Mouse (Mus musculus) kidney, adult 9 months (tissue): ENCODE measurements around the gene Slc13a3.

Experiments used
- DNase-seq: peaks from one replicate; pipeline ENCODE4 v3.0.0; 2022

Gene Slc13a3

GRCm38 (mm10) chr2:165475850-165476249, 2.8 kb upstream of the Slc13a3 start:
- no peak for DNase-seq

- peak; percentile 65 for DNase-seq
Observed at GRCm38 (mm10) chr2:165475412-165475811, 2.4 kb upstream of the Slc13a3 start.

GRCm38 (mm10) chr2:165471943-165472342, 1.1 kb downstream of the Slc13a3 start:
- DNase-seq: no peak

DNA sequence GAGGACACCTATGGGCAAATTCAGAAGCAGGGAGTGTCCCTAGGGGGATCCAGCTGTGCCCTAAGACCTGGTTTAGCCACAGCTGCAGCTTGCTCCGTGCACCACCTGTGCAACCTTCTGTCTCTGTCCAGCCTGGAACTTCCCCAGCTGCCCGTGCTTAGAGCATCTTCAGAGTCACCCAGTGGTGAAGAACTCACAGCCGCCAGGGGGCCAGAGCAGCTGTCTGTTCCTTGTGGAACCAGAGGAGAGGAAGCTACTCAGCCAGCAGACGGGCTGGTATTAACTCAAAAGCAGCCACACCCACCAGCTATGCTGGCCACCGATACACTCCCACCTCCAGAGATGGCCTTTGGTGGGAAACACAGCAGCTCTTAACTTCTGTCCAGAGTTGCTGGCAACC, 2.9 kb downstream of the Slc13a3 start:
- DNase-seq: peak; percentile 70

- DNase-seq: peak; percentile 95
Observed at GRCm38 (mm10) chr2:165467824-165468452, 5.1 kb downstream of the Slc13a3 start.

- DNase-seq: peak; percentile 97
Observed at GRCm38 (mm10) chr2:165459663-165460062, 13.4 kb downstream of the Slc13a3 start.

DNA sequence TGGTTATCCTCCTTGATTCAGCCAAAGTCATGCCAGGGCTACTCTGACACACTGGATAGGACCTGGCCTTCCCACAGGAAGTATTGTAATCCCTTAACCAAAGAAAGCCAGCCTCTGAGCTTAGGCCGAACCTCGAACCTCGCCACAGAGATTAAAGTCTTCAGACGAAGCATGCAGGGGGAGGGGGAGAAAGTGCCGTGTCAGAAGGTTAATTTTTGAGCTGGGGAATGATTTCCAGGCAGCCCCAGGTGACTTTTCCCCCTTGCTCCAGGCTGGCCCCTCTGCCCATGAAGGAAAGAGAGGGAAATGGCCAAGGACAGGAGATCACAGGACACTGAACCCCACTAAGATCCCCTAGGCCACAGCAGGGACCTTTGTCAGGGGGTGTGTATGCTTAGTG, 14.8 kb downstream of the Slc13a3 start:
- DNase-seq: peak; percentile 92

DNA sequence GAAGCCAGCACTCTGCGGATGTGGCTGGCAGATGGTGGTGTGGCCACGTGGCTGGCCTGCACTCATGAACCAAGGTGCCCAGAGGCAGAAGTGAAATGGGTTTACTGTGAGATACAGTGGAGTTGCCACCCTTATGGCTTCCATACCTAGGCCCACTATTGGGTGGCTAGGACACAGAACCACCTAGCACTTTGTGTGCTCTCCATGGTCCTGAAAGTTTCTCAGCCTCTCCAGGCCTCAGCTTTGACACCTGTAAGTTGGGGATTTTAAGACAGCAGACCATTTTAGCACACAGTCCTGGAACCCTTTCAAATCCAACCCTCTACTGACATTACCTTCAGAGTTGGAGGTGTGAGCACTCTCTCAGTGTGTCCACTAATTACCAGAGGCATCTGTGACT, 16.3 kb downstream of the Slc13a3 start:
- DNase-seq: no peak

- DNase-seq: peak; percentile 75
Observed at GRCm38 (mm10) chr2:165452730-165453693, 20.0 kb downstream of the Slc13a3 start.

- no peak for DNase-seq
Observed at GRCm38 (mm10) chr2:165448475-165448874, 24.6 kb downstream of the Slc13a3 start.

DNA sequence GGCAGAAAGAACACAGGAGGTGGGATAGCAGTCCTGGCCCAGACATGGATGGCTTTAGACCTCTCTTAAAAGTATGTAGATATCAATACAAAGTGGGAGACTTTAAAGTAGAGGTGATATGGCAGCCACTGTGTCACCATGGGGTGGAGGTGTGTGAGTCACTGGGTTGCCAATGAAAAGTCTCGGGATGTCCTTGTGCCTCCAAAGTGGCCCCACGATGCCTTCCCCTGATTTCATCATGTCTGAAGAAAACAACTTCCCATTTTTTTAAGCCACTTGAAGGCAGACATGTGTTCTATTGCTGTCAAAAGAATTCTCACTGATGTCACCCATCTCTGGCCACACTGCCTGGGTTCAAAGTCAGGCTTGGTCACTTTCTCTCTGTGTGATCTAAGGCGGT, 28.2 kb downstream of the Slc13a3 start:
- DNase-seq: no peak

GRCm38 (mm10) chr2:165442981-165443380, 30.0 kb downstream of the Slc13a3 start:
- DNase-seq: no peak

GRCm38 (mm10) chr2:165441613-165442012, 31.4 kb downstream of the Slc13a3 start:
- DNase-seq: peak; percentile 54

GRCm38 (mm10) chr2:165439613-165440012, 33.4 kb downstream of the Slc13a3 start:
- DNase-seq: peak; percentile 81

DNA sequence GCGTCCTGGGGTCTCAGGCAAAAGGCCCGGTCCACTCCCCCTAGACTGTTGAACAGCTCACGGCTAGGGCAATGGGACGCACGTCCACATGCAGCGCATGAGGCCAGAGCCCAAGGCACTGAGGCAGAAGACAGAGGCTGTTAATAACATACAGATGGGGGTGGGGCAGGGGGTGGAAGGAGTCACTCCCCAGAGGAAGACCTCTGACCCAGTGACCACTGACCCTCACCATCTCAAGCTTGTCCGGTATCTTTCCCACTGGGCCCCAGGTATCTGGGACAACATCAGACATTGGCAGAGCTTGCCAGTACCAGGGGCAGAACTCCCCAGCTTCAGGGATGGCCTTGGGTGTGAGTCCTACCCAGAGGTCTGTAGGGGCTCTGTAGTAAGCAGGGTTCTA, 34.1 kb downstream of the Slc13a3 start:
- DNase-seq: peak; percentile 72

DNA sequence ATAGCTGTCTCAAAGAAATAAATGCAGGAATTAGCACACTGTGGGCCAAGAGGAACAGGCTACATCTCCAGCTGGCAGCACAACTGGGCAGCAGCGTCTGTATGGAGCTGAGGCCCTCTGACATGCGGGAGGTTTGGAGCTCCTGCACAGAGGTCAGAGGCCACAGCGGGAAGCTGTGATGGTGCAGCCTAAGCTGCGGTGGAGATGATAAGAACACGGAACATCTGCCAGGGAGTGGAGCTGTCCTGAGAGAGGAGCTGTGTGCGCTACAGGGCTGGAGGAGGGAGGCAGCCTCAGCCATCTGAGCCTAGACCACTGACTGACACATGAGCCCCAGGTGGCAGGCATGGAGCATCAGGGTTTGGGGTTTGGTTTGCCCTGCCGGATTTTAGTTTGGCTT, 44.3 kb downstream of the Slc13a3 start:
- no peak for DNase-seq

DNA sequence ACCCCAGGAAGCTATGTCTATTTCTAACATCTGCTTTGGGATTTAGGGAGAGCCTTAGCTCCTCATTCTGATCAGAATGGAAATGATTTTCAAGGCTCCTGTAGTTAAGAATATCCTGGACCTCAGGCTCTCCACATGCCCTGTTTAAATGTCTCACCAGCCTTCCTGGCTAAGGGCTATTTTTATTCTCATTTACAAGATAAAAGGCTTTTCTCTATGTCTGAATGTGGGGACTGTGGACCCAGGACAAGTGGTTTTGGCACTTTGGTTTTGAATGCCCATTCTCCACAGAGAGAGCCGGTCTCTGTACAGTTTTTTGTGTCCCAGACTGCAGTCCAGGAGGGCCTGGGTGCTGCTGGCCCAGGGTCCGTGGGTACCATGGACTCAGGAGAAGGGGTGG, 52.8 kb downstream of the Slc13a3 start:
- no peak for DNase-seq

DNA sequence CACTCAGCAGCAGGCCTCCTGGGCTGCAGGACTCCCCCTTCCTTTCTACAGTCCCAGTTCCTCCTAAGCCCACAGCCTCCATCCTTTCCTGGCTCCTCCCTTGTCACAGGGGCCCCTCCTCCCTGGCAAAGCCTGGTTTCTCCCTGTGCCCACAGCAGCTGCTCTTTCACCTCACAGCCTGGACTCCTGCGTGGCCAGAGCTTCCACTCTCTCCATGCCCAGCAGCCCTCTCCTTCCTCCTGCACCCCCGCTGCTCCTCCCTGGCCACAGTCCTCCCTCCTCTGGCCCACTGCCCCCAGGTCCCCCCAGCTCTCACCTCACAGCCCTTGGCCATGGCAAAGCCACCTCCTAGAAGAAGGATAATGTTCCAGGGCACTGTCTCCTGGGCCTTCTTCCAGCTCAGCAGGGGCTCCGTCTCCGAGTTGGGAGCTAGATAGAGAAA, 53.3 kb downstream of the Slc13a3 start:
- no peak for DNase-seq

- DNase-seq: no peak
Observed at GRCm38 (mm10) chr2:165418577-165418976, 54.5 kb downstream of the Slc13a3 start.

GRCm38 (mm10) chr2:165417291-165417690, 55.7 kb downstream of the Slc13a3 start:
- DNase-seq: peak; percentile 76

GRCm38 (mm10) chr2:165415795-165416194, 57.2 kb downstream of the Slc13a3 start:
- DNase-seq: no peak

- DNase-seq: no peak
Observed at GRCm38 (mm10) chr2:165415141-165415721, 57.8 kb downstream of the Slc13a3 start.

DNA sequence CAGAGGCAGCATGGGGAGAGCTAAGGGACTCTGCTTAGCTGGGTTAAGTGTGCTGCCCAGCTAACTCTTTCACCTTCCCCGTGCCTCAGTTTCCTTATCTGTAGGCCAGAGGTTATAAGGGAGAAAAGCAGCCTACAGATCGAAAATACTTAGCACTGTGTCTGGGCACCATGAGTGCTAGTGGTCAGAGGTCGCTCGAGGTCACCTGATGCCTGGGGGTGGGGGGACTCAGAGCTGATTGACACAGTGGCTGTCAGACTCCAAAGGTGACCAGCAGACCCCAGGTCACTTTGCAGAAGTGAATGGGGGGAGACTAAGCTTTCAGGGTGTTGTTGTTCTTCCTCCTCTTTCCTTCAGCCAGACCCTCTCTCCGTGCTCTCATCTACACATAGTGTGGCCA, 58.7 kb downstream of the Slc13a3 start:
- DNase-seq: no peak

GRCm38 (mm10) chr2:165413884-165414283, 59.1 kb downstream of the Slc13a3 start:
- no peak for DNase-seq
